Mouse (Mus musculus): ENCODE measurements around the gene Hdc.

Gene Hdc

GRCm38 (mm10) chr2:126552357-126553290 lies 66.5 kb downstream of the Hdc start, which contains the start of gene Slc27a2:
TSS of gene Slc27a2 (plus strand) at chr2:126552407.
- DNase-seq (ENCODE audit: low read depth, low spot score) = no peak

- DNase-seq (ENCODE audit: low read depth, low spot score) = no peak
Observed at GRCm38 (mm10) chr2:126551896-126552295, 67.2 kb downstream of the Hdc start.

DNA sequence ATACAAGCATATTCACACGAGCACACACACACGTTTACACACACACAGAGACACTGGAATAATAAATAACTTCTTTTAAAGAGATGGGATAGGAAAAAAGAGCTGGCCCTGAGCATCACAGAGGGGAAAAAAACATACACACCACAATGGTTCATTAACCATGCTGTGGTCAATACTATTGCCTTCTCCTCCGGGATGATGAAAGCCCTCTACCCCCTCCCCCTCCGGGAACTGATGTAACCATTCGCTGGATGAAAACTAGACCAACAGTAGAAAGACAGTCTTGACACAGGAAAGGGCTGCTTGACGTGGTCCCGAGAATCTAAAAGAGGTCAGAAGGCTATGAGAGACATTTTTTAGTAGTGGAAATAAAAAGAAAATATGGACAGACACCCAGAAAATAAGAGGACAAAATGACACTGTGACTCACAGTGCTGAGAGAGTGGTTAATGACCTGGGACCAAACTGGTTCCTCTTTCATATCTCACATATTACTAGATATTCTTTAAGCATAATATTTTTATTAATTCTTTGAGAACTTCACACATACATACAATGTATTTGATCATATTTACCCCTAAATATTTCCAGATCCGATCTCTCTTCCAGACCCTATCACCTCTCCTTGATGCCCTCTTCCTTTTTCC lies 67.7 kb downstream of the Hdc start:
- DNase-seq (ENCODE audit: low read depth, low spot score) = no peak

DNA sequence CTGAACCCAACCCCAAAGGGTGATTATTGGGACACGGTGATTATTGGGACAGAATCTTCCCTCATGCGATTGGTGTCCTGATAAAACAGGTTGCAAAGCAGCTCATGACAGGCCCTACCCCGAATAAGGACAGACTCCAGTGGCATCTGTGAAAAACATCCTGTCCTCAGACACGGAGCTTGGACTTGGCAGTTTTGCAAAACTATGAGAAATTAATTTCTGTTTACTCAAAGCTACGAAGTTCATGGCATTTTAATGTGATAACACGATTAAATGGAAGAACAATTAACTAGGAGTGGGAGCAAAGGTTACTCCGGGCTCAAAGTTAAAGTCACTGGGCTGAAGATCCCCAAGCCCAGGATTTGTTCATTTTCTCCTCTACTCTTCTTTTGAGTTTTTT lies 69.4 kb downstream of the Hdc start:
- no peak for DNase-seq (ENCODE audit: low read depth, low spot score)

DNA sequence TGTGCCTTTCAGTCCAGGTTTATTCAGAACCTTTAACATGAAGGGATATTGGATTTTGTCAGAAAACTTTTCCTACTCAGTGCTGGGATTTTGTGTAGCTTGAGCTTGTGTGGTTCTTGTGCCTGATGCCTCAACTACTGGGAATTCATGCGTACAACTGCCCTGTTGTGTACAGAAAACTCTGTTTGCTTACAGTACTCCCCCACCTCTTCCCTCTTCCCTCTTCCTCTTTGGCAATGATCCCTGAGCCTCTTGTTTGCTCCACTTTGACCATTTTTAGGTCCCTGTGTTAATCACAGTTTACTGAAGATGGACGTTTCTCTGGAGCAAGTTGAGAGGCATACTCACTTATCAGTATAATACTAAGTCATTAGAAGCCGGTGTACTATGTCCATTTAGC lies 72.7 kb downstream of the Hdc start:
- no peak for DNase-seq (ENCODE audit: low read depth, low spot score)

DNA sequence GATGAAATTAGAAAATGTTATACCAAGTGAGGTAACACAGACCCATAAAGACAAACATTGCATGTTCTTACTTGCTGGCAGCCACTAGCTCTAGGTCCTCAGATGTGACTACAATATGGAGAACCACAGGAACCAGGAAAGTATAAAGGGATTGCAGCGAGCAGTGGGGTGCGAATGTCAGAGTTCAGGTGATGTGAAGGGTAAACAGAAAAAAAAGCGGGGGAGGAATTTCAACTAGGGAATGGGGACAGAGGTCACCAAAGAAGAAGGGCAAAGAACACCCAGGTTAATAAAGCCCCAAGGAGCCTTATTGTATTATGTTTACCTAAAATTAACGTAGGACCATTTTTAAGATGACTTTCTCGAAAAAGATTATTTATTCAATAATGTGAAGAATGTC lies 73.8 kb downstream of the Hdc start:
- DNase-seq (ENCODE audit: low read depth, low spot score) = no peak

All from telencephalon, adult 2 months (tissue).